Mouse (Mus musculus) kidney, embryonic 14.5 days (tissue): ENCODE results near the gene Nacad. TPM values are rescaled to one million over a fixed set of nuclear protein-coding genes. Genes with fewer than 3 reads are reported as not detected.
A peak's percentile ranks its signal among the peaks of the same experiment; 100 is the strongest.

Experiments
- ATAC-seq: fragments of 200-750 bp; cut with Nextera tagmentation; 2 replicates; pipeline ENCODE4 v1.8.0; 2017; ENCODE audit warnings: moderate number of reproducible peaks, mild to moderate bottlenecking, moderate TSS enrichment, moderate library complexity; ENCODE audit not compliant: low FRiP score, low TSS enrichment
- H3K27ac ChIP-seq: fragments of 300-500 bp; sonication (generic); 2 replicates; pipeline ENCODE4 v1.5.1; 2014; ENCODE audit warnings: low read depth, mild to moderate bottlenecking, low read length, moderate library complexity, mixed read lengths
- H3K27me3 ChIP-seq: fragments of 300-500 bp; sonication (generic); 2 replicates; pipeline ENCODE4 v1.6.1; 2014; ENCODE audit warnings: mild to moderate bottlenecking, low read length; ENCODE audit not compliant: control insufficient read depth, insufficient read depth
- H3K36me3 ChIP-seq: fragments of 300-500 bp; sonication (generic); 2 replicates; pipeline ENCODE4 v1.6.1; 2014; ENCODE audit warnings: low read length, mixed read lengths; ENCODE audit not compliant: control insufficient read depth, insufficient read depth
- H3K4me1 ChIP-seq: fragments of 300-500 bp; sonication (generic); 2 replicates; pipeline ENCODE4 v1.6.1; 2014; ENCODE audit warnings: low read length, mixed read lengths; ENCODE audit not compliant: control insufficient read depth, insufficient read depth
- H3K4me2 ChIP-seq: fragments of 300-500 bp; sonication (generic); replicated peaks from 2 replicates; pipeline ENCODE4 v1.6.1; 2014; ENCODE audit warnings: low read depth, mild to moderate bottlenecking, low read length
- H3K4me3 ChIP-seq: fragments of 300-500 bp; sonication (generic); 2 replicates; pipeline ENCODE4 v1.5.1; 2014; ENCODE audit warnings: mild to moderate bottlenecking, low read length
- H3K9ac ChIP-seq: fragments of 300-500 bp; sonication (generic); 2 replicates; pipeline ENCODE4 v1.6.1; 2014; ENCODE audit warnings: low read depth, mild to moderate bottlenecking, low read length, moderate library complexity
- H3K9me3 ChIP-seq: fragments of 300-500 bp; sonication (generic); 2 replicates; pipeline ENCODE4 v1.6.1; 2016; ENCODE audit warnings: low read length; ENCODE audit not compliant: control insufficient read depth
- WGBS: fragments of 180-500 bp; shearing (Covaris S2); extraction: QIAGEN DNeasy Blood & Tissue Kit; methylation state at CpG from one replicate; pipeline ENCODE4 v1.1.7; 2014; 5-methylcytosine and 5-hydroxymethylcytosine counted together
- polyA plus RNA-seq: library from polyadenylated mRNA; unstranded; fragments of >200 nt; fragmentation: Nextera tagmentation; extraction: Ambion mirVana; gene quantifications from 2 replicates; pipeline ENCODE4 v1.2.1, GENCODE M21; 2014

The Nacad gene
- polyA plus RNA-seq, 1 experiment from 2014 or later = 0.77 TPM

DNA sequence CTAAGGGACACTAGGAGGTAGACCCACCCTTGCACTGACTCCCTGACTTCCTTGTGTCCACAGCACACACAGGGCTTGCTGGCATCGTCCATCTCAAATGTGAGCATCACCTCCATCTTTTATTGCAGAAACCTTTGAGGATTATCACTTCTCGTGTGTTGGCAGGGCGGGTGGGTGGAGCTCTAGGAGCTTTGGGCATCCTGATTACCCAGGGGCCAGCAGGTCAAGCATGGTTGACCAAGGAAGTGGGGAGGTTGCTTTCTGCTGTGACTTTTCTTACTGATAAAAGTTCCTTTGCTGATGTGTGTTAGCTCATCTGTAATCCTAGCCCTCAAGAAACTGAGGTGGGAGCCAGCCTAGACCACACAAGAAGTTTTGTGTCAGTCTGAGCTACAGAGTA, 29.7 kb downstream of the Nacad start:
- WGBS = 80% methylated on average over 3 of the region's 3 CpGs

GRCm38 (mm10) chr11:6569410-6569777, 36.5 kb downstream of the Nacad start:
- Histone ChIP-seq H3K4me2 (no peak overlapping the region), H3K4me3 (no peak overlapping the region), H3K9ac (0 out of 2 replicates have a peak overlapping the region, but pooled peaks have one; percentile 4), H3K27me3 (no peaks in the 10 kb centered on the region), H3K36me3 (peaks cover 28% of the 10 kb centered on the region), H3K27ac (no peak overlapping the region), H3K4me1 (no peaks in the 10 kb centered on the region), H3K9me3 (no peaks in the 10 kb centered on the region)
- 50% methylated on average over 3 of the region's 3 CpGs for WGBS
- ATAC-seq = no peak

More for the DNA sequence above, 29.7 kb downstream of the Nacad start:
- ATAC-seq = no peak
- H3K27ac ChIP-seq = no peak overlapping the region
- no peaks in the 10 kb centered on the region for H3K27me3 ChIP-seq
- H3K9ac ChIP-seq = no peak overlapping the region
- peaks cover 21% of the 10 kb centered on the region for H3K36me3 ChIP-seq
- H3K4me3 ChIP-seq = no peak overlapping the region
- H3K9me3 ChIP-seq = no peaks in the 10 kb centered on the region
- H3K4me2 ChIP-seq = no peak overlapping the region
- H3K4me1 ChIP-seq = no peaks in the 10 kb centered on the region

DNA sequence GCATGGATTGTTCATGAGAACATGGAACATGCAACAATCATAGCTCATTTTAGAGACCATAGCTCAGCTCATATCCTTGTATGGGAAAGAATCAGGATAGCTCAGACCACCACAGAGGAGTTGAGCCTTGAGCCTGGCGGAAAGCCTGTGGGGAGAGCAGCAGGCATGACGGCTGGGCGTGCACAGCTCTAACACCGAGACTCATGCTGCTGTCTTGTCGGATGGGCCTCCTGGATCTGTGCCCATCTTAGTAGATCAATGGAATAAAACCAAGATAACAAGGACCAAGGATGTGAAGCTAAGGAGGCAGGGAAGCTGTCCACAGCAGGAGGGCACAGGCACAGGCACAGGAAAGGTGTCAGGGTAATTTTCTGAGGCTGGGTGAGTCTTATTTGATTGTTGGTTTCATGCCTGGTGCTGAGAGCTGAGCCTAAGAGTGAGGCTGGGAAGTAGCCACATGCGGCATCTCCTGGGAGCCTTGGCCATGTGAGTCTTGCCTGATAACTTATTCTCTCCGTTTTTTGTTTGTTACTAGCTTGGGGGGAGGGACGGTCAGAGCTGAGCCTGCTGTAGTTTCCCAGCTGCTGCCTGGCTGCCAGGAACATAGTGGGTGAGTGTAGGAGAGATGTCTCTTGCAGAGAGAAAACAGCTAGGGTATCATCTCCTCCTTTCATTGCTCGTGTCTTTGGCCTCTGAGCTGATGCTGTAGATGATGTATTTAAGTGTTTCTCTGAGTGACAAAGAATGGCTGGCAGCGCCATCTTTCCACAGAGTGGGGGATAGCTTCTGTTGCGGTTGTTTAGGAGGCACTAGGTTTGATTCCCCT, 37.1 kb downstream of the Nacad start:
- Histone ChIP-seq H3K4me2 (no peak overlapping the region), H3K9ac (0 out of 2 replicates have a peak overlapping the region, but pooled peaks have one; percentile 4), H3K36me3 (peaks cover 28% of the 10 kb centered on the region), H3K4me1 (no peaks in the 10 kb centered on the region), H3K27ac (no peak overlapping the region), H3K9me3 (no peaks in the 10 kb centered on the region), H3K4me3 (no peak overlapping the region), H3K27me3 (no peaks in the 10 kb centered on the region)
- 67% methylated on average over 11 of the region's 11 CpGs for WGBS
- no peak for ATAC-seq

- Histone ChIP-seq H3K9ac (no peak overlapping the region), H3K4me2 (no peak overlapping the region), H3K9me3 (no peaks in the 10 kb centered on the region), H3K4me3 (no peak overlapping the region), H3K27me3 (no peaks in the 10 kb centered on the region), H3K4me1 (no peaks in the 10 kb centered on the region), H3K36me3 (peaks cover 28% of the 10 kb centered on the region), H3K27ac (no peak overlapping the region)
- 88% methylated on average over 8 of the region's 8 CpGs for WGBS
- no peak for ATAC-seq
Measured at GRCm38 (mm10) chr11:6567951-6568350, 37.9 kb downstream of the Nacad start.

- H3K27me3 ChIP-seq = no peaks in the 10 kb centered on the region
- H3K27ac ChIP-seq = no peak overlapping the region
- H3K9me3 ChIP-seq = no peaks in the 10 kb centered on the region
- 73% methylated on average over 4 of the region's 4 CpGs for WGBS
- no peak for ATAC-seq
- no peak overlapping the region for H3K4me3 ChIP-seq
- H3K4me2 ChIP-seq = no peak overlapping the region
- H3K9ac ChIP-seq = no peak overlapping the region
- H3K36me3 ChIP-seq = peaks cover 21% of the 10 kb centered on the region
- no peaks in the 10 kb centered on the region for H3K4me1 ChIP-seq
Measured at GRCm38 (mm10) chr11:6566496-6566895, 39.4 kb downstream of the Nacad start.

DNA sequence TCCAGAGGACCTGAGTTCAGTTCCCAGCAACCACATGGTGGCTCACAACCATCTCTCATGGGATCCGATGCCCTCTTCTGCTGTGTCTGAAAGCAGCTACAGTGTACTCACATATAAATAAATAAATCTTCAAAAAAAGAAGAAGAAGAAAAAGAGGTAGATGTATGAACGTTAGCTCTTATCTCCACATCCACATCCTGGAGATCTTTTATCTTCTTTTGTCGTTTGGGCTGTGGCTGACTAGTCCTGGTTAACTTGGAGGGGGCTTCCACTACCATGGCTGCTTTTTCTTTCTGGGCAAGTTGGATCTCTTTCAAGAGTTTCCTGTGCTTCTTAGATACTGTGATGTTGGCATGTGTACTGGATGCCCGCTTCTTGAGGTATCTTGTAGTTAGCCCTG, 42.7 kb downstream of the Nacad start:
- ATAC-seq = no peak
- H3K9me3 ChIP-seq = no peaks in the 10 kb centered on the region
- no peak overlapping the region for H3K4me3 ChIP-seq
- WGBS = 90% methylated on average over 4 of the region's 4 CpGs
- H3K27me3 ChIP-seq = no peaks in the 10 kb centered on the region
- no peak overlapping the region for H3K9ac ChIP-seq
- no peaks in the 10 kb centered on the region for H3K4me1 ChIP-seq
- H3K36me3 ChIP-seq = peaks cover 8% of the 10 kb centered on the region; the same call in 1 of the 2 replicates
- H3K4me2 ChIP-seq = no peak overlapping the region
- H3K27ac ChIP-seq = no peak overlapping the region

- H3K27me3 ChIP-seq = no peaks in the 10 kb centered on the region
- no peak overlapping the region for H3K27ac ChIP-seq
- H3K4me1 ChIP-seq = no peaks in the 10 kb centered on the region
- H3K9me3 ChIP-seq = no peaks in the 10 kb centered on the region
- no peak overlapping the region for H3K9ac ChIP-seq
- no peak overlapping the region for H3K4me3 ChIP-seq
- WGBS = 85% methylated on average over 6 of the region's 6 CpGs
- no peak overlapping the region for H3K4me2 ChIP-seq
- ATAC-seq = no peak
- H3K36me3 ChIP-seq = peaks cover 5% of the 10 kb centered on the region; the same call in 1 of the 2 replicates
Measured at GRCm38 (mm10) chr11:6562359-6562758, 43.5 kb downstream of the Nacad start.

DNA sequence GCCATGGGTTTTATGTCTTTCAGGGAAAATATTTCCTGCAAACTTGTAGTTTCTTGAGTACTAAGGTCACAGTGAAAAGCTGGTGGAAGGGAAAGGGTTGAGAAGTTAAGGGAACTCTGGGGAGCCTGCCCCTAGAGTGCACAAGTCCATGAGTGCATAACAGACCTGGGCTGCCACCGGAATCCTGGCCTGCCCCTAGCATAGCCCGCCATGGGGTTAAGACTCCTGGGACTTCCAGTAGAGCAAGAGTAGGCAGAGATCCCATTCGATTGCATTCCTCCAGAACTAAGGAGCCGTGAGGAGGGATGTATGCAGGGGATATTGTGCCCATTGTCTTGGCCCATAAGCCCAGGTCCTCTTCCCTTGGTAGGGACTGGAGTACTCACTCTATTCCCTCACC, 44.4 kb downstream of the Nacad start:
- Histone ChIP-seq H3K4me1 (no peaks in the 10 kb centered on the region), H3K4me3 (no peak overlapping the region), H3K27ac (no peak overlapping the region), H3K36me3 (peaks cover 10% of the 10 kb centered on the region; the same call in 1 of the 2 replicates), H3K9me3 (no peaks in the 10 kb centered on the region), H3K9ac (no peak overlapping the region), H3K4me2 (no peak overlapping the region), H3K27me3 (no peaks in the 10 kb centered on the region)
- no peak for ATAC-seq
- WGBS = 85% methylated on average over 4 of the region's 4 CpGs

GRCm38 (mm10) chr11:6560655-6561360, 45.0 kb downstream of the Nacad start:
- H3K4me2 ChIP-seq = no peak overlapping the region
- peak overlapping the region; percentile 0; the same call in 1 of the 2 replicates for H3K27ac ChIP-seq
- no peak overlapping the region for H3K9ac ChIP-seq
- ATAC-seq = no peak
- H3K4me3 ChIP-seq = no peak overlapping the region
- 85% methylated on average over 13 of the region's 13 CpGs for WGBS
- no peaks in the 10 kb centered on the region for H3K9me3 ChIP-seq
- H3K27me3 ChIP-seq = no peaks in the 10 kb centered on the region
- H3K4me1 ChIP-seq = no peaks in the 10 kb centered on the region
- peaks cover 10% of the 10 kb centered on the region; the same call in 1 of the 2 replicates for H3K36me3 ChIP-seq
